Mouse (Mus musculus): ENCODE data around the gene Tpmt.
A peak's percentile ranks its signal among the peaks of the same experiment; 100 is the strongest.

Gene Tpmt

GRCm38 (mm10) chr13:47042024-47042633 lies 2.4 kb downstream of the Tpmt start:
- DNase-seq = no peak

- DNase-seq = no peak
Observed at GRCm38 (mm10) chr13:47040061-47040460, 4.5 kb downstream of the Tpmt start.

- DNase-seq = no peak
Observed at GRCm38 (mm10) chr13:47037946-47038345, 6.6 kb downstream of the Tpmt start.

- no peak for DNase-seq
Observed at GRCm38 (mm10) chr13:47033602-47034001, 10.9 kb downstream of the Tpmt start.

GRCm38 (mm10) chr13:47030376-47031107 lies 14.0 kb downstream of the Tpmt start:
- no peak for DNase-seq

- no peak for DNase-seq
Observed at GRCm38 (mm10) chr13:47020798-47021197, 23.7 kb downstream of the Tpmt start.

- no peak for DNase-seq
Observed at GRCm38 (mm10) chr13:47019774-47020173, 24.8 kb downstream of the Tpmt start.

- peak; percentile 53 to 67 for DNase-seq
Observed at GRCm38 (mm10) chr13:47017259-47017658, 27.3 kb downstream of the Tpmt start.

- DNase-seq = no peak
Observed at GRCm38 (mm10) chr13:47015195-47015501, 29.4 kb downstream of the Tpmt start.

GRCm38 (mm10) chr13:47014334-47015194 lies 30.0 kb downstream of the Tpmt start, which contains the start of gene Nhlrc1:
TSS of gene Nhlrc1 (minus strand) at chr13:47014850.
- peak; percentile 76 to 89 for DNase-seq

- DNase-seq = no peak
Observed at GRCm38 (mm10) chr13:47013740-47014139, 30.8 kb downstream of the Tpmt start.

GRCm38 (mm10) chr13:47001590-47001989 lies 42.9 kb downstream of the Tpmt start:
- DNase-seq = no peak

- no peak for DNase-seq
Observed at GRCm38 (mm10) chr13:46999498-46999897, 45.0 kb downstream of the Tpmt start.

- DNase-seq = no peak
Observed at GRCm38 (mm10) chr13:46997355-46997754, 47.2 kb downstream of the Tpmt start.

- DNase-seq = peak in 1 of 2 experiments; percentile 62
Observed at GRCm38 (mm10) chr13:46993274-46993551, 51.3 kb downstream of the Tpmt start.

- peak; percentile 63 to 70 for DNase-seq
Observed at GRCm38 (mm10) chr13:46992516-46993273, 51.8 kb downstream of the Tpmt start.

GRCm38 (mm10) chr13:46990376-46991011 lies 54.0 kb downstream of the Tpmt start:
- peak; percentile 37 to 44 for DNase-seq

GRCm38 (mm10) chr13:46987941-46988340 lies 56.6 kb downstream of the Tpmt start:
- no peak for DNase-seq

- no peak for DNase-seq
Observed at GRCm38 (mm10) chr13:46986208-46986607, 58.3 kb downstream of the Tpmt start.

- DNase-seq = no peak
Observed at GRCm38 (mm10) chr13:46983878-46984277, 60.7 kb downstream of the Tpmt start.

- DNase-seq = no peak
Observed at GRCm38 (mm10) chr13:46979836-46980490, 64.6 kb downstream of the Tpmt start.

GRCm38 (mm10) chr13:46976532-46976931 lies 68.0 kb downstream of the Tpmt start:
- DNase-seq = no peak

All from cerebellum, adult 18-20 months (tissue).